Mouse (Mus musculus) kidney, embryonic 14.5 days (tissue): ENCODE measurements around the gene Nkx6-1. TPM values are rescaled to one million over a fixed set of nuclear protein-coding genes. Genes with fewer than 3 reads are reported as not detected.

Experiments
- ATAC-seq: fragments of 200-750 bp; cut with Nextera tagmentation; 2 replicates; pipeline ENCODE4 v1.8.0; 2017; ENCODE audit warnings: moderate number of reproducible peaks, mild to moderate bottlenecking, moderate TSS enrichment, moderate library complexity; ENCODE audit not compliant: low FRiP score, low TSS enrichment
- H3K27ac ChIP-seq: fragments of 300-500 bp; sonication (generic); 2 replicates; pipeline ENCODE4 v1.5.1; 2014; ENCODE audit warnings: low read depth, mild to moderate bottlenecking, low read length, moderate library complexity, mixed read lengths
- H3K27me3 ChIP-seq: fragments of 300-500 bp; sonication (generic); 2 replicates; pipeline ENCODE4 v1.6.1; 2014; ENCODE audit warnings: mild to moderate bottlenecking, low read length; ENCODE audit not compliant: control insufficient read depth, insufficient read depth
- H3K36me3 ChIP-seq: fragments of 300-500 bp; sonication (generic); 2 replicates; pipeline ENCODE4 v1.6.1; 2014; ENCODE audit warnings: low read length, mixed read lengths; ENCODE audit not compliant: control insufficient read depth, insufficient read depth
- H3K4me1 ChIP-seq: fragments of 300-500 bp; sonication (generic); 2 replicates; pipeline ENCODE4 v1.6.1; 2014; ENCODE audit warnings: low read length, mixed read lengths; ENCODE audit not compliant: control insufficient read depth, insufficient read depth
- H3K4me2 ChIP-seq: fragments of 300-500 bp; sonication (generic); replicated peaks from 2 replicates; pipeline ENCODE4 v1.6.1; 2014; ENCODE audit warnings: low read depth, mild to moderate bottlenecking, low read length
- H3K4me3 ChIP-seq: fragments of 300-500 bp; sonication (generic); 2 replicates; pipeline ENCODE4 v1.5.1; 2014; ENCODE audit warnings: mild to moderate bottlenecking, low read length
- H3K9ac ChIP-seq: fragments of 300-500 bp; sonication (generic); 2 replicates; pipeline ENCODE4 v1.6.1; 2014; ENCODE audit warnings: low read depth, mild to moderate bottlenecking, low read length, moderate library complexity
- H3K9me3 ChIP-seq: fragments of 300-500 bp; sonication (generic); 2 replicates; pipeline ENCODE4 v1.6.1; 2016; ENCODE audit warnings: low read length; ENCODE audit not compliant: control insufficient read depth
- WGBS: fragments of 180-500 bp; shearing (Covaris S2); extraction: QIAGEN DNeasy Blood & Tissue Kit; methylation state at CpG from one replicate; pipeline ENCODE4 v1.1.7; 2014; 5-methylcytosine and 5-hydroxymethylcytosine counted together
- polyA plus RNA-seq: library from polyadenylated mRNA; unstranded; fragments of >200 nt; fragmentation: Nextera tagmentation; extraction: Ambion mirVana; gene quantifications from 2 replicates; pipeline ENCODE4 v1.2.1, GENCODE M21; 2014

Gene Nkx6-1
- polyA plus RNA-seq, 1 experiment from 2014 or later, result 0.70 TPM

DNA sequence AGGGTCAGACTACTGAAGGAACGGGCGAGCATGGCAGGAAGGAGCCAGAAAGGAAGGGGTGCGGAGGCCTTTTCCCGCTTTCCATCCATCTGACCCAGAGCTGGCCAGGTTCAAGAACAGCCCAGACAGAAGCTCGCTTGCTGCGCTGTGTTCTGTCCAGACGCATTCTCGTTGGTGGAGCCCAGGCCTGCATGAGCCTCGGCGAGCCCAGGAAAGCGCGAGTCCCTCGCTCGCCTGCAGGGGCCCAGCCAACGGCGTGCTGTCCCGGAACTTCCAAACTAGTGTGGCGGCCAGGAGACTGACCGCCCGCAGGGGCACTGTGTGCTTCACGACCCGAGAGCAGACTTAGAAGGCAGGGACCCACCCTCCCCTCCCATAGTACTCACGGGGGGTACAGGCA lies 1.6 kb downstream of the Nkx6-1 start:
- H3K27ac ChIP-seq, result no peak overlapping the region
- peak overlapping the region; percentile 69 for H3K4me2 ChIP-seq
- peak overlapping the region; percentile 37 for H3K4me3 ChIP-seq
- peaks cover 89% of the 10 kb centered on the region for H3K27me3 ChIP-seq
- H3K4me1 ChIP-seq, result peaks cover 25% of the 10 kb centered on the region
- H3K9ac ChIP-seq, result peak overlapping the region; percentile 51; the same call in 1 of the 2 replicates
- no peaks in the 10 kb centered on the region for H3K9me3 ChIP-seq
- WGBS, result under 1% methylated on average over 23 of the region's 23 CpGs
- peak; percentile 55; the same call in 1 of the 2 replicates for ATAC-seq
- no peaks in the 10 kb centered on the region for H3K36me3 ChIP-seq

DNA sequence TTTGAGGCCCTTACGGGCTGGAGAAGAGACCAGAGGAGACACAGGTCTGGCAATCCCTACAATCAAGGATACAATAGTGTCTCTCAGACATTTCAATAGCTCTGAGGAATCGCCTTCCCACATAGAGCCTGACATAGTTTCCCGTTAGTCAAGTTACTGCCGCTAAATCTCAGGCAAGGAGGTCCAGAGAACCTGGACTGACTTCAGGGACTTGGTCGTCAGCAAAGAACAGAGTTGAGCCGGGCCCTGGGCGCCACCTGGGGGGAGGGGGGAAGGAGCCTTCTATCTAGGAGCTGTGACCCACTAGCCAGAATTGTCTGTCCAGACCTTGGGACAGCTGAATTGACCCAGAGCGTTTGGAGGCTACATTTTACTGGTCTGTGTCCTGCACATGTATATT lies 2.3 kb downstream of the Nkx6-1 start:
- 0 out of 2 replicates have a peak overlapping the region, but pooled peaks have one; percentile 37 for H3K4me3 ChIP-seq
- WGBS, result under 1% methylated on average over 8 of the region's 8 CpGs
- H3K4me1 ChIP-seq, result peaks cover 25% of the 10 kb centered on the region
- H3K9me3 ChIP-seq, result no peaks in the 10 kb centered on the region
- H3K4me2 ChIP-seq, result no peak overlapping the region
- H3K9ac ChIP-seq, result no peak overlapping the region
- peaks cover 87% of the 10 kb centered on the region for H3K27me3 ChIP-seq
- no peaks in the 10 kb centered on the region for H3K36me3 ChIP-seq
- no peak for ATAC-seq
- no peak overlapping the region for H3K27ac ChIP-seq

DNA sequence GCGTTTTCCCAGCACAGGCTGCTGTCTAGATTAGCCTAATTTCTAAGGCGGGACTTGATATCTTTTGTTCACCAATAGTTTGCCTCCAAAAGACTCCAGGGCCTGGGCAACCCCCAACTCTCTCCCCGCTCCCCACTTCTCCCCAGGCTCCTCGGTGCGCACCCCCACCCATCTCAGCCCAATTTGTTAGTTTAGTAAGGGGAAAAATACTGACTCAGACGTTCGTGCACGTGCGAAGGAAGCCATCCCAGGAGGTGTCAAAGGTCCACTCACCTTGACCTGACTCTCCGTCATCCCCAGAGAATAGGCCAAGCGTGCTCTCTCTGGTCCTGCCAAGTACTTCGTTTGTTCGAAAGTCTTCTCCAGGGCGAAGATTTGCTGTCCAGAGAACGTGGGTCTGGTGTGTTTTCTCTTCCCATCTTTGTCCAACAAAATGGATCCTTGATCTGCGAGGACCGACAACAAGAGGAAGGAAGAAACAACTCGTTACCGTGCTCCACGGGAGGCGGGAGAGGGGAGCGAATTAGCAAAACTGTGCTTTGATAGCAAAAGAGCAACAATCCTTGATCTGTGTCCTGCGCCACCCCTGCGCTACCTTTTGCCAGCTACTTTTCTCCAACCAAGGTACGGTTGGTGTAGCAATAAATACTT lies 3.1 kb downstream of the Nkx6-1 start:
- Histone ChIP-seq H3K9me3 (no peaks in the 10 kb centered on the region), H3K4me2 (no peak overlapping the region), H3K36me3 (no peaks in the 10 kb centered on the region), H3K9ac (no peak overlapping the region), H3K4me1 (peaks cover 25% of the 10 kb centered on the region), H3K4me3 (no peak overlapping the region), H3K27ac (no peak overlapping the region), H3K27me3 (peaks cover 92% of the 10 kb centered on the region)
- ATAC-seq, result no peak
- 2% methylated on average over 25 of the region's 25 CpGs for WGBS

DNA sequence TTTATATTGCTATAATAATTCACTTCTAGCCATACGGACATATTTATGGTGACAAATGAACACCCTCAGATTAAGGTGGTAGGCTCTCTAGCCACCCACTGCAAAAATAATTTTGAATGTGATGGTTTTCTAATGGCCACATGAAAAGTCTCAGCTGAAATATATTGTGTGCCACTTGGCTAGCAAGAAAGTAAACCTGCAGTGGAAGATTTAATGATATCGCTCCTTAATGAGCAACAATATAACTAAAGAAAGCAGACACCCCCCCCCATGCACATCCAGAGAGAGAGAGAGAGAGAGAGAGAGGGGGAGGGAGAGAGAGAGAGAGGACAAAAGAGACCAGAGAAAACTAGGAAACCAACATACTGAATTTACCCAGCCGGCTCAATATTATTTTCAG lies 4.1 kb downstream of the Nkx6-1 start:
- 4% methylated on average over 3 of the region's 3 CpGs for WGBS
- no peak for ATAC-seq
- H3K27ac ChIP-seq, result no peak overlapping the region
- no peaks in the 10 kb centered on the region for H3K9me3 ChIP-seq
- H3K4me3 ChIP-seq, result no peak overlapping the region
- H3K9ac ChIP-seq, result no peak overlapping the region
- peaks cover 24% of the 10 kb centered on the region for H3K4me1 ChIP-seq
- H3K4me2 ChIP-seq, result no peak overlapping the region
- peaks cover 91% of the 10 kb centered on the region for H3K27me3 ChIP-seq
- H3K36me3 ChIP-seq, result no peaks in the 10 kb centered on the region

DNA sequence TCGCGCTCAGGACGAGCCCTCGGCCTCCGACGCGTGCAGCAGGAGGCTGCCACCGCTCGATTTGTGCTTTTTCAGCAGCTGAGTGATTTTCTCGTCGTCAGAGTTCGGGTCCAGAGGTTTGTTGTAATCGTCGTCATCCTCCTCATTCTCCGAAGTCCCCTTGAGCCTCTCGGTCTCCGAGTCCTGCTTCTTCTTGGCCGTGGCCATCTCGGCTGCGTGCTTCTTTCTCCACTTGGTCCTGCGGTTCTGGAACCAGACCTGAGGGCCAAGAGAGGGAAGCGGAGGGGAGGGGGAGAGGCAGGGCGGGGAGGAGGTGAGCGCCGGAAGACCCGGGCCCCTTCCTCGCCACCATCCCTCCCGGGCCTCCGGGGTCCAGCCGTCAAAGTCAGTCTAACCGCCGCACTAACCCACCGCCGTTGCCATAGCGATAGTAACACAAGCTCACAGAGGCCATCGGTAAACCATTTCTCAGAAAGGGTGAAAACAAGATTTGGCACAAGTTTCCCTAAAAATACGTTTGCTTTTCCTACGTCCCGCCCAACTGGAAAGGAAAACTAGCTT lies 5.3 kb downstream of the Nkx6-1 start:
- under 1% methylated on average over 38 of the region's 39 CpGs for WGBS
- H3K4me3 ChIP-seq, result peak overlapping the region; percentile 20
- no peaks in the 10 kb centered on the region for H3K9me3 ChIP-seq

DNA sequence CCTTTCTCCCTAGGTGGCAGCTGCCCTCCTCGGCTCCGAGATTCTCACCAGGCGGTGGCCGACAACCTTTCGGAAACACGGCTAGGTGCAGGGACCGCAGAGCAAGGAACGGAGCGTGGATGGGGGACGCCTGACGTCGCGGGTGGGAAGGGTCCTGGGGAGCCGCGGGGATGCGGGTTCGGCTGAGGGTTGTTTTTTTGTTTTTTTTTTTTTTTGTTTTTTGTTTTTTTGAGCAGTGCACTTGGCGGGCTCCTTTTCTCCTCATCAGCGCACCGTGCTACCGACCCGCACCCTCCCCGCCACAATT lies 5.9 kb downstream of the Nkx6-1 start:
- ATAC-seq, result no peak
- Histone ChIP-seq H3K4me3 (peak overlapping the region; percentile 20; the same call in 1 of the 2 replicates), H3K4me2 (peak overlapping the region; percentile 19; the same call in 1 of the 2 replicates), H3K36me3 (no peaks in the 10 kb centered on the region), H3K4me1 (peaks cover 7% of the 10 kb centered on the region; the same call in 1 of the 2 replicates), H3K27me3 (peaks cover 79% of the 10 kb centered on the region), H3K9ac (no peak overlapping the region), H3K27ac (no peak overlapping the region), H3K9me3 (no peaks in the 10 kb centered on the region)
- WGBS, result under 1% methylated on average over 23 of the region's 23 CpGs

More for the DNA sequence above, 5.3 kb downstream of the Nkx6-1 start:
- H3K4me2 ChIP-seq, result peak overlapping the region; percentile 19
- no peak for ATAC-seq
- peaks cover 85% of the 10 kb centered on the region for H3K27me3 ChIP-seq
- H3K4me1 ChIP-seq, result peaks cover 13% of the 10 kb centered on the region
- no peak overlapping the region for H3K27ac ChIP-seq
- H3K9ac ChIP-seq, result no peak overlapping the region
- no peaks in the 10 kb centered on the region for H3K36me3 ChIP-seq

DNA sequence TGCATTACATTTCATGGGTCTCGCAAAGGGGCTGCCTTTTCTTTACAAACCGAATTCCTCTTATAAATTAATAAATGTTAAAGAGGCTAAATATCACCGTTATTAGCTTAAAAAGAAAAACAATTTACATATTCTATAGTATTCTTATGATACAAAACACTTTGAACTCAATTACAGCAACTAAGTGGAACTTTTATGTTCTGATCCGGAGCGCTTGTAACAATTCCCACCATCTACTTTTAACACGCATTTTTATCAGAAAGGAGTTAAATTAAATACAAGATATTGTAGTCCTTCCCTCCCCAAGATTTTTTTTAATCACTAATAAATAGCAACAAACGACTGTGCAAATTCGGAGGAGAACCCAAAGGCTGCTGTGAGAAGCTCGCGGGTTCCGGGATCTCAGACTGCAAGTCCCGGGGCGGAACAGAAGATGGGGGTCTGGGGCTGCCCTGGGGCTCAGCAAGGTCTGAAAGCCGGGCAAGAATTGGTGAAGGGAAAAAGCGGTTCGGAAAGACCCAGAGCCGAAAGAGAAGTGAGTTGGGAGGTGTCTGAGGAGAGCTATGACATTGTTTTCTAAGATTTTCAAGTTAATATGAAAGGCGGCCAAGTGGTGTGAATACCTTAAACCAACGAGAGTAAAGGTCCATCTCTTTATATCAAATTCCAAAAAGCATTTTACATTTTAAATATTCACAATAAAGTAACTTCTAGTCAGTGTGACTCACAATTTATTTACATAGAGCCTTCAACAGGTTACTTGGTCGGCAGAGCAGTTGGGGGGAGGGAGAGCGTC lies 6.4 kb downstream of the Nkx6-1 start:
- H3K27me3 ChIP-seq, result peaks cover 78% of the 10 kb centered on the region
- 0 out of 2 replicates have a peak, but pooled peaks cover 2% of the 10 kb centered on the region for H3K4me1 ChIP-seq
- H3K36me3 ChIP-seq, result no peaks in the 10 kb centered on the region
- no peak overlapping the region for H3K27ac ChIP-seq
- no peaks in the 10 kb centered on the region for H3K9me3 ChIP-seq
- ATAC-seq, result no peak
- 1% methylated on average over 21 of the region's 21 CpGs for WGBS
- H3K9ac ChIP-seq, result no peak overlapping the region
- H3K4me3 ChIP-seq, result no peak overlapping the region
- H3K4me2 ChIP-seq, result no peak overlapping the region

DNA sequence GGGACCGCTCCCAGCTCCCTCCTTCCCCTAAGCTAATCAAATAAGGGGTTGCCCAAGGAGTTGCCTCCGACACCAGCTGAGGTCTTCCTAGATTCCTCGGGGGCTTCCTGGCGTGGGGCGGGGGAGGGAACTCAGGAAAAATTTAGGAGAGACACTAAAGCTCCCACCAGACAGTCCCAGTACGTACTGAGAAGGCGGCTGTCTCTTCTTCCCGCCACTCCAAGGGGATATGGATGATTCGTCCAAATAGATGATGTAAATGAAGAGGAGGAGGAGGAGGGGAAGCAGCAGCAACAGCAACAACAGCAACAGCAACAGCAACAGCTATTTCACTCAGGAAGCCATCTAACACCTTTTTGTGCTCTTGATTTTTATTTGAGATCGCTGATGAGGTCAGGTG lies 7.1 kb downstream of the Nkx6-1 start:
- no peaks in the 10 kb centered on the region for H3K9me3 ChIP-seq
- H3K9ac ChIP-seq, result no peak overlapping the region
- H3K4me3 ChIP-seq, result no peak overlapping the region
- no peak overlapping the region for H3K27ac ChIP-seq
- H3K36me3 ChIP-seq, result no peaks in the 10 kb centered on the region
- peaks cover 73% of the 10 kb centered on the region for H3K27me3 ChIP-seq
- no peaks in the 10 kb centered on the region for H3K4me1 ChIP-seq
- H3K4me2 ChIP-seq, result no peak overlapping the region
- no peak for ATAC-seq
- WGBS, result 3% methylated on average over 10 of the region's 10 CpGs

DNA sequence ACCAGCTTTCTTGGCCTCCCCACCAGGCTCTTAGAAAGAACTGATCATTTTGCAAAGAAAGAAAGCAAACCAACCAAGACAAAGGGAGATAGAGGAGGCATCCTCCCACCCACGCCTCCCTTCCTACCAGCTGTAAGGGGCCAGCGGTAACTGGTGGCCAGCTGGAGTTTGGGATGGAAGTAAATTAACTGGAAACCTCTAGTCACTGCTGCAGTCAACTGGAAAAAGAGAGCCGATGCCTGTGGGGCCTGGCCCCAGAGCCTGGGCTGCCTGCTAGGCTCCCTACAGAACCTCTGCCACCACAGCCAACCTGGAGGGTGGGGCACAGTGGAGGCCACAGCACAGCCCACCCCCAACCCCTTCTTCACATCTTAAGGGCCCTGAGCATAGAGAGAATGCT lies 8.7 kb downstream of the Nkx6-1 start:
- H3K36me3 ChIP-seq, result no peaks in the 10 kb centered on the region
- ATAC-seq, result peak; percentile 71
- H3K27me3 ChIP-seq, result peaks cover 63% of the 10 kb centered on the region

More for the DNA sequence above, 8.7 kb downstream of the Nkx6-1 start:
- 3% methylated on average over 3 of the region's 3 CpGs for WGBS
- Histone ChIP-seq H3K27ac (no peak overlapping the region), H3K4me3 (no peak overlapping the region), H3K4me2 (no peak overlapping the region), H3K9me3 (no peaks in the 10 kb centered on the region), H3K9ac (no peak overlapping the region), H3K4me1 (no peaks in the 10 kb centered on the region)
